Mouse (Mus musculus) MEL (cell line): ENCODE data around the gene Dpt. TPM values are rescaled to one million over a fixed set of nuclear protein-coding genes. Genes with fewer than 3 reads are reported as not detected.

Experiments used
- DNase-seq: peaks from one replicate; pipeline ENCODE4 v3.0.0; 2011; ENCODE audit warnings: low read depth, low spot score
- H3K27ac ChIP-seq: 2 replicates; pipeline ENCODE4 v1.5.1; 2012; ENCODE audit warnings: low read depth, mild to moderate bottlenecking, control low read depth, low read length, moderate library complexity; ENCODE audit not compliant: control insufficient read depth
- H3K27me3 ChIP-seq, 2 experiments: fragments of 150-350 bp in 1 of 2; sonication (generic) in 1 of 2; 2 replicates each; pipeline ENCODE4 v1.6.1; 2012; ENCODE audit warnings: low read length in 2 of 2, mild to moderate bottlenecking in 2 of 2, improper control_type of control experiment in 1 of 2, moderate library complexity in 1 of 2; ENCODE audit not compliant: insufficient read depth in 2 of 2, control insufficient read depth in 1 of 2
- H3K36me3 ChIP-seq, 2 experiments: 2 replicates each; pipeline ENCODE4 v1.6.1; 2012 to 2014; ENCODE audit warnings: low read length in 2 of 2, improper control_type of control experiment in 1 of 2, inconsistent platforms in 1 of 2, mild to moderate bottlenecking in 1 of 2; ENCODE audit not compliant: insufficient read depth in 2 of 2, control insufficient read depth in 1 of 2
- H3K4me1 ChIP-seq, 2 experiments: fragments of 150-350 bp in 1 of 2; sonication (generic) in 1 of 2; 2 replicates each; pipeline ENCODE4 v1.6.1; 2012; ENCODE audit warnings: low read length in 2 of 2, improper control_type of control experiment in 1 of 2, mild to moderate bottlenecking in 1 of 2; ENCODE audit not compliant: insufficient read depth in 2 of 2, control insufficient read depth in 1 of 2
- H3K4me3 ChIP-seq, 2 experiments: fragments of 150-350 bp in 1 of 2; sonication (generic) in 1 of 2; 2 replicates each; pipeline ENCODE4 v1.5.1; 2012; ENCODE audit warnings: low read depth in 2 of 2, low read length in 2 of 2, mild to moderate bottlenecking in 2 of 2, moderate library complexity in 2 of 2, control low read depth in 1 of 2, improper control_type of control experiment in 1 of 2; ENCODE audit not compliant: control insufficient read depth in 1 of 2, insufficient read depth in 1 of 2
- H3K79me2 ChIP-seq: 2 replicates; pipeline ENCODE4 v1.6.1; 2012; ENCODE audit warnings: mild to moderate bottlenecking, low read length, moderate library complexity; ENCODE audit not compliant: control insufficient read depth, poor library complexity, insufficient read depth
- H3K9ac ChIP-seq: 2 replicates; pipeline ENCODE4 v1.6.1; 2012; ENCODE audit warnings: low read depth, mild to moderate bottlenecking, control low read depth, low read length, moderate library complexity; ENCODE audit not compliant: control insufficient read depth, poor library complexity, severe bottlenecking
- H3K9me3 ChIP-seq: fragments of 150-350 bp; sonication (generic); replicated peaks from 2 replicates; pipeline ENCODE4 v1.6.1; 2012; ENCODE audit warnings: mild to moderate bottlenecking, low read length, improper control_type of control experiment, moderate library complexity; ENCODE audit not compliant: insufficient read depth
- BHLHE40 ChIP-seq: IDR thresholded peaks from 2 replicates; pipeline ENCODE4 v1.6.1; 2012; ENCODE audit warnings: low read depth, mild to moderate bottlenecking, inconsistent platforms, low read length, improper control_type of control experiment, borderline replicate concordance
- E2F4 ChIP-seq: IDR thresholded peaks from 2 replicates; pipeline ENCODE4 v1.6.1; 2011; ENCODE audit warnings: low read depth, low read length, improper control_type of control experiment, borderline replicate concordance
- ETS1 ChIP-seq: IDR thresholded peaks from 2 replicates; pipeline ENCODE4 v1.6.1; 2012; ENCODE audit warnings: low read depth, mild to moderate bottlenecking, inconsistent platforms, low read length, improper control_type of control experiment, moderate library complexity
- GATA1 ChIP-seq: IDR thresholded peaks from 2 replicates; pipeline ENCODE4 v1.6.1; 2011; ENCODE audit warnings: low read depth, low read length, improper control_type of control experiment
- KAT2A ChIP-seq: conservative IDR thresholded peaks from 2 replicates; pipeline ENCODE4 v1.6.1; 2012; ENCODE audit warnings: low read depth, low read length, improper control_type of control experiment, inconsistent platforms
- MAX ChIP-seq: IDR thresholded peaks from 2 replicates; pipeline ENCODE4 v1.6.1; 2011; ENCODE audit warnings: low read length, improper control_type of control experiment
- MAZ ChIP-seq: IDR thresholded peaks from 2 replicates; pipeline ENCODE4 v1.6.1; 2012; ENCODE audit warnings: low read depth, mild to moderate bottlenecking, inconsistent platforms, low read length, improper control_type of control experiment
- MEF2A ChIP-seq: IDR thresholded peaks from 2 replicates; pipeline ENCODE4 v1.6.1; 2014; ENCODE audit warnings: low read depth, mild to moderate bottlenecking, inconsistent platforms, low read length, improper control_type of control experiment; ENCODE audit not compliant: poor library complexity, insufficient replicate concordance, severe bottlenecking; ENCODE audit errors: extremely low read depth
- MYB ChIP-seq: IDR thresholded peaks from 2 replicates; pipeline ENCODE4 v1.6.1; 2011; ENCODE audit warnings: mild to moderate bottlenecking, low read depth, low read length, improper control_type of control experiment
- MYC ChIP-seq: IDR thresholded peaks from 2 replicates; pipeline ENCODE4 v1.6.1; 2011; ENCODE audit warnings: low read depth, mild to moderate bottlenecking, low read length, improper control_type of control experiment, moderate library complexity
- NELFE ChIP-seq: IDR thresholded peaks from 2 replicates; pipeline ENCODE4 v1.6.1; 2011; ENCODE audit warnings: low read depth, low read length, improper control_type of control experiment
- NRF1 ChIP-seq: IDR thresholded peaks from 2 replicates; pipeline ENCODE4 v1.6.1; 2014; ENCODE audit warnings: low read depth, mild to moderate bottlenecking, inconsistent platforms, low read length, improper control_type of control experiment, moderate library complexity; ENCODE audit not compliant: poor library complexity, insufficient read depth, severe bottlenecking
- POLR2A ChIP-seq, 2 experiments: IDR thresholded peaks; 2 replicates each; pipeline ENCODE4 v1.6.1; 2011 to 2012; ENCODE audit warnings: low read length in 2 of 2, mild to moderate bottlenecking in 2 of 2, control low read depth in 1 of 2, improper control_type of control experiment in 1 of 2, low read depth in 1 of 2, moderate library complexity in 1 of 2; ENCODE audit not compliant: control insufficient read depth in 1 of 2, insufficient read depth in 1 of 2, poor library complexity in 1 of 2
- POLR2AphosphoS5 ChIP-seq: IDR thresholded peaks from 2 replicates; pipeline ENCODE4 v1.6.1; 2012; ENCODE audit warnings: low read depth, borderline replicate concordance, mild to moderate bottlenecking, inconsistent platforms, low read length, moderate library complexity, mixed read lengths
- SIN3A ChIP-seq: IDR thresholded peaks from 2 replicates; pipeline ENCODE4 v1.6.1; 2012; ENCODE audit warnings: low read length, improper control_type of control experiment, inconsistent platforms
- TAL1 ChIP-seq: IDR thresholded peaks from 2 replicates; pipeline ENCODE4 v1.6.1; 2012; ENCODE audit warnings: mild to moderate bottlenecking, inconsistent platforms, low read length, moderate library complexity, mixed read lengths
- UBTF ChIP-seq: IDR thresholded peaks from 2 replicates; pipeline ENCODE4 v1.6.1; 2012; ENCODE audit warnings: low read depth, mild to moderate bottlenecking, inconsistent platforms, low read length, improper control_type of control experiment, moderate library complexity, borderline replicate concordance; ENCODE audit not compliant: insufficient read depth
- ZKSCAN1 ChIP-seq: IDR thresholded peaks from 2 replicates; pipeline ENCODE4 v1.6.1; 2012; ENCODE audit warnings: low read depth, mild to moderate bottlenecking, inconsistent platforms, low read length, improper control_type of control experiment, moderate library complexity
- ZMIZ1 ChIP-seq: IDR thresholded peaks from 2 replicates; pipeline ENCODE4 v1.6.1; 2012; ENCODE audit warnings: low read depth, mild to moderate bottlenecking, inconsistent platforms, low read length, improper control_type of control experiment, moderate library complexity
- ZNF384 ChIP-seq: IDR thresholded peaks from 2 replicates; pipeline ENCODE4 v1.6.1; 2012; ENCODE audit warnings: low read depth, mild to moderate bottlenecking, inconsistent platforms, low read length, improper control_type of control experiment
- polyA plus RNA-seq, 2 experiments: library from polyadenylated mRNA; stranded (reverse) in 1 of 2; unstranded in 1 of 2; fragments of >175 nt in 1 of 2; fragments of >200 nt in 1 of 2; gene quantifications; 2 replicates each; pipeline versions ENCODE4 v1.2.1 to v1.2.4; 2012; ENCODE audit warnings: low replicate concordance in 2 of 2, low read depth in 1 of 2; ENCODE audit not compliant: insufficient read length in 2 of 2, insufficient read depth in 1 of 2, missing spikeins in 1 of 2
- total RNA-seq: library from RNA; depleted of rRNA; stranded (reverse); fragments of 300-350 nt; gene quantifications from 2 replicates; pipeline ENCODE4 v1.2.3, GENCODE M21; 2012

The Dpt gene
- total and polyA plus RNA-seq, 3 experiments = not detected

DNA sequence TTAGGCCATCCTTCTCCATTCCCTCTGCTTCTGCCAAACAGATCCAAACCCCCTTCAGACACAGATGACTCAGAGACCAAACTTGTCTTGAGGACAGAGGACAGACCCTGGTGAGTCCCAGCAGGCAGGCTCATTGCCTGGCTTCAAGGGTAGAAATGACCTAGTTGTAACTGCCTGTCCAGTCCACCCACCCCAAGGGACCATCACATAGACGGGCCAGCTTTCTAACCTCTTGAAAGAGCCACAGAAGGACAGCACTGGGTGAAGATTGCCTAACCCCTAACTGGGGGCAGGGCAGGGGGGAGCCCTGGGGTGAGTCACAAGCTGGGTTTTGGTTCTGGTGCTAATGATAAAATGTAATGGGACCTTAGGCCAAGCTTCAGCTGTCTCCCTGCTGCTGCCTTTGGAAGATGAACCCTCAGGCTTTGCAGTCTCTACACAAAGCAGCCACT lies 2.1 kb downstream of the Dpt start:
- Histone ChIP-seq H3K9ac (no peak overlapping the region), H3K27me3 (no peaks in the 10 kb centered on the region), H3K9me3 (no peaks in the 10 kb centered on the region), H3K36me3 (no peaks in the 10 kb centered on the region), H3K79me2 (no peaks in the 10 kb centered on the region), H3K4me3 (no peak overlapping the region), H3K27ac (no peak overlapping the region), H3K4me1 (no peaks in the 10 kb centered on the region)
- DNase-seq = no peak
- TF ChIP-seq ETS1 = no peak

DNA sequence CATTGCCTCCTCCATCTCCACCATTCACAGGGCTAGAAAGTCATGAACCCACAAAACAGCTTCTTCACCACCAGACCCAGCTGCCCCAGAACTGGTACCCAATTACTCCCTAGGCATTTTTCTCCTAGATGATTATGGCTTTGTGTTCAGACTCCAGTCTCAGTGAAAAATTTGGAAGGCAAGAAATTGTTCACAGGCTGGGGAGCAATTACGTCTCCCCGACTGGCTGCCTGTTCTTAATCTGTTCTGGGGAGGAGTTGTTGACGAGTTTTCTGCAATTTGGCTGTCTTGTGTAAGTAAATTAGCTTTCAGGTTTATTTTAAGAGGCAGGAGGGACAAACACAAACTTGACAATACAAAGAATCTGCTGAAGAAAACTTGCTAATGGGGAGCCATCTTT lies 2.7 kb downstream of the Dpt start:
- no peaks in the 10 kb centered on the region for H3K9me3 ChIP-seq
- no peak overlapping the region for H3K4me3 ChIP-seq
- no peaks in the 10 kb centered on the region for H3K27me3 ChIP-seq
- DNase-seq = no peak
- no peak overlapping the region for H3K27ac ChIP-seq
- no peak overlapping the region for H3K9ac ChIP-seq
- no peaks in the 10 kb centered on the region for H3K36me3 ChIP-seq
- TF ChIP-seq GATA1 (no peak), MYC (no peak), MEF2A (no peak), MAX (no peak), NELFE (no peak), MAZ (no peak), NRF1 (no peak), ZMIZ1 (no peak), UBTF (no peak), BHLHE40 (no peak), KAT2A (no peak)
- no peaks in the 10 kb centered on the region for H3K79me2 ChIP-seq
- no peaks in the 10 kb centered on the region for H3K4me1 ChIP-seq

GRCm38 (mm10) chr1:164804277-164804676 lies 7.8 kb downstream of the Dpt start:
- Histone ChIP-seq H3K4me3 (no peak overlapping the region), H3K79me2 (no peaks in the 10 kb centered on the region), H3K9me3 (no peaks in the 10 kb centered on the region), H3K4me1 (no peaks in the 10 kb centered on the region), H3K27ac (no peak overlapping the region), H3K9ac (no peak overlapping the region), H3K36me3 (no peaks in the 10 kb centered on the region), H3K27me3 (no peaks in the 10 kb centered on the region)
- no peak for DNase-seq
- TF ChIP-seq MEF2A = no peak
- no peak for TF ChIP-seq ZKSCAN1
- TF ChIP-seq E2F4 = no peak
- no peak for TF ChIP-seq MAZ
- no peak for TF ChIP-seq MYB
- no peak for TF ChIP-seq POLR2A (IDR thresholded peaks at IDR 0.05; ENCODE audit: control insufficient read depth in 1 of 2, insufficient read depth in 1 of 2, low read depth in 1 of 2, low read length in 2 of 2, poor library complexity in 1 of 2)
- no peak for TF ChIP-seq SIN3A
- TF ChIP-seq GATA1 = no peak
- TF ChIP-seq BHLHE40 = no peak
- no peak for TF ChIP-seq TAL1
- no peak for TF ChIP-seq POLR2AphosphoS5
- TF ChIP-seq ZNF384 = no peak
- no peak for TF ChIP-seq NRF1
